ENCODE assay signal across 14 mouse cellular contexts in genomic region chr1:39443764-39444163, GRCm38 (mm10). TPM values are rescaled to one million over a fixed set of nuclear protein-coding genes. Genes with fewer than 3 reads are reported as not detected.
DNase-seq lines count a peak whose midpoint lies in the region; ATAC-seq lines count a peak whose summit lies in the region.
"Had no signal": no experiment of that assay in that cellular context is flagged by ENCODE, and none has a peak within 500 bp of the region (broad histone marks: within the 10 kb centered on the region; RNA-seq: fewer than 3 reads in every experiment).

No protein-coding gene starts in this region.

- H3K4me3 ChIP-seq in neural tube, embryonic 13.5 days, result no peak overlapping the region
- no peak overlapping the region for H3K4me3 ChIP-seq in intestine, embryonic 16.5 days (ENCODE audit: low read length)
- H3K4me3 ChIP-seq: limb, embryonic 12.5 days had no signal

- no peaks in the 10 kb centered on the region for H3K9me3 ChIP-seq in neural tube, embryonic 13.5 days
- H3K9me3 ChIP-seq in intestine, embryonic 16.5 days (ENCODE audit: control insufficient read depth, low read length), result no peaks in the 10 kb centered on the region
- H3K9me3 ChIP-seq: limb, embryonic 12.5 days had no signal

- no peaks in the 10 kb centered on the region for H3K36me3 ChIP-seq in neural tube, embryonic 13.5 days
- no peaks in the 10 kb centered on the region for H3K36me3 ChIP-seq in intestine, embryonic 16.5 days (ENCODE audit: control insufficient read depth, insufficient read depth, low read length)
- H3K36me3 ChIP-seq: limb, embryonic 12.5 days had no signal

- peaks cover 21% of the 10 kb centered on the region for H3K4me1 ChIP-seq in neural tube, embryonic 13.5 days (replicated peaks)
- H3K4me1 ChIP-seq in intestine, embryonic 16.5 days (ENCODE audit: control insufficient read depth, insufficient read depth, low read length), result peaks cover 20% of the 10 kb centered on the region

- 69% methylated on average over 8 of the region's 8 CpGs for WGBS in neural tube, embryonic 13.5 days
- 47% methylated on average over 8 of the region's 8 CpGs for WGBS in intestine, embryonic 16.5 days

- DNase-seq in heart, adult 8-10 months (ENCODE audit: low spot score), result peak; percentile 21
- no peak for DNase-seq in heart, adult 9 months (ENCODE audit: low spot score in 2 of 2)
- no peak for DNase-seq in neural tube, embryonic 10.5 days (ENCODE audit: extremely low spot score, low spot score)
- no peak for DNase-seq in embryo, embryonic 10.5 days (ENCODE audit: low spot score)
- DNase-seq in right cerebral cortex, postnatal 10 days (ENCODE audit: low spot score in 2 of 2), result no peak
- no peak for DNase-seq in right cerebral cortex, postnatal 36 days (ENCODE audit: low spot score in 2 of 2)
- DNase-seq: embryo, embryonic 11 days; forebrain, postnatal 0 days; kidney, adult 18-20 months; lung, postnatal 14 days; thymus, postnatal 25 days had no signal

- no peak overlapping the region for H3K9ac ChIP-seq in neural tube, embryonic 13.5 days
- no peak overlapping the region for H3K9ac ChIP-seq in intestine, embryonic 16.5 days (ENCODE audit: low read depth, low read length)
- H3K9ac ChIP-seq: forebrain, postnatal 0 days; limb, embryonic 12.5 days had no signal

- no peaks in the 10 kb centered on the region for H3K27me3 ChIP-seq in neural tube, embryonic 13.5 days
- no peaks in the 10 kb centered on the region for H3K27me3 ChIP-seq in intestine, embryonic 16.5 days (replicated peaks; ENCODE audit: control insufficient read depth, insufficient read depth, low read length)
- H3K27me3 ChIP-seq: limb, embryonic 12.5 days had no signal

- ATAC-seq in neural tube, embryonic 13.5 days (ENCODE audit: low read depth), result no peak
- ATAC-seq in intestine, embryonic 16.5 days, result no peak
- ATAC-seq: forebrain, postnatal 0 days had no signal

- 0 out of 2 replicates have a peak overlapping the region, but pooled peaks have one; percentile 38 for H3K27ac ChIP-seq in neural tube, embryonic 13.5 days (replicated peaks)
- H3K27ac ChIP-seq in intestine, embryonic 16.5 days (ENCODE audit: low read length), result 0 out of 2 replicates have a peak overlapping the region, but pooled peaks have one; percentile 31
- H3K27ac ChIP-seq: limb, embryonic 12.5 days had no signal

- H3K4me2 ChIP-seq in neural tube, embryonic 13.5 days, result no peak overlapping the region
- H3K4me2 ChIP-seq in intestine, embryonic 16.5 days (ENCODE audit: low read depth, low read length), result no peak overlapping the region
- H3K4me2 ChIP-seq: limb, embryonic 12.5 days had no signal

RNA-seq across cellular contexts. Expression of gene Tbc1d8, which starts 34.8 kb away (rescaled TPM):
- total RNA-seq in heart, adult 8-10 months (2022), result 1 to 10 TPM; 5.6 to 8.9 (median 5.8) TPM
- 10.3 and 10.6 TPM in 2 replicates for polyA plus RNA-seq in neural tube, embryonic 13.5 days (2015; fragmentation: Nextera tagmentation; extraction: Ambion mirVana)
- polyA plus RNA-seq in intestine, embryonic 16.5 days (2015; fragmentation: Nextera tagmentation; extraction: Ambion mirVana), result 7.3 and 7.4 TPM in 2 replicates
